Mouse (Mus musculus) C3H10T1/2 (cell line): Measurements from ENCODE around the gene Rasef. TPM values are rescaled to one million over a fixed set of nuclear protein-coding genes. Genes with fewer than 3 reads are reported as not detected.

Source experiments
- polyA plus RNA-seq, 2 experiments: library from polyadenylated mRNA; unstranded; fragments of >200 nt; fragmentation: generic; extraction: Trizol; gene quantifications; one replicate each; pipeline ENCODE4 v1.2.1; 2012; ENCODE audit warnings: missing spikeins in 2 of 2

Gene Rasef
- not detected for polyA plus RNA-seq

GRCm38 (mm10) chr4:73790260-73791185, at the start of gene Rasef:
TSS of gene Rasef (minus strand) at chr4:73790994.

GRCm38 (mm10) chr4:73683216-73683615, 107.6 kb downstream of the Rasef start, which contains the start of gene Gm428:
TSS of gene Gm428 (plus strand) at chr4:73683516.

DNA sequence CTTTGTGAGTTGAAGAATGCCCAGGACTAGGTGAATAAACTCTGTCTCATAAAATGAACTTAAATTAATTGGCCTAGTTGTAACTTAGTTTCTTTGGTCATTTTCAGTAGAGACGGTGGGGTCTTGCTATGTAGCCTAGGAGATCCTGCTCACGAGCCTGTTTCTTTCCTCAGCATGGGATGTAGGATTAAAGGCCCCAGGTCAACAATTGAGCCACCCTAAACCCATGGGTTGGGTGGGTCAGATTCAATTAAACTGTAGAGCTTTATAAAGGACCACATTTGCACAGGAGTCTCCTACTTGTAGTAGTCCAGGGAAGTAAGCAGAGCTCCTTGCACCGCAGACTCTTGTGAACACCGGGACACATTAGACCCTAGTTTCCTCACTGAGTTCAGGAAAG, 122.7 kb downstream of the Rasef start, which contains the start of gene Gm11239:
TSS of gene Gm11239 (plus strand) at position 301 of the 400 bp plus-strand sequence.

Other genes with a start within 250 kb of the Rasef start
- gene Gm11238, start 183.1 kb downstream of the Rasef start, polyA plus RNA-seq, result not detected
- not detected for gene Gm11237, start 168.0 kb downstream of the Rasef start, polyA plus RNA-seq
- not detected for gene Gm11236, start 152.9 kb downstream of the Rasef start, polyA plus RNA-seq
- gene Gm11239, start 122.6 kb downstream of the Rasef start, polyA plus RNA-seq, result not detected
- gene Gm428, start 107.5 kb downstream of the Rasef start, polyA plus RNA-seq, result not detected
- not detected for gene Gm11758, start 85.3 kb upstream of the Rasef start, polyA plus RNA-seq
- not detected for gene Gm11757, start 100.1 kb upstream of the Rasef start, polyA plus RNA-seq
- not detected for gene Gm13871, start 115.0 kb upstream of the Rasef start, polyA plus RNA-seq
- not detected for gene Gm11756, start 129.8 kb upstream of the Rasef start, polyA plus RNA-seq
- not detected for gene 2310002L09Rik, start 159.9 kb upstream of the Rasef start, polyA plus RNA-seq
- not detected for gene Frmd3, start 222.4 kb upstream of the Rasef start, polyA plus RNA-seq